8 mouse cellular contexts compared by ENCODE assay signal in genomic region chr6:99725971-99726561, GRCm38 (mm10). TPM values are rescaled to one million over a fixed set of nuclear protein-coding genes. Genes with fewer than 3 reads are reported as not detected.
DNase-seq lines count a peak whose midpoint lies in the region; ATAC-seq lines count a peak whose summit lies in the region.

TSS of gene Prok2 (minus strand) at chr6:99726392.

- H3K4me3 ChIP-seq in hindbrain, embryonic 14.5 days (replicated peaks; ENCODE audit: low read length), result peak within 1 kb of the TSS; percentile 45

- peaks cover 52% of the 10 kb centered on the region for H3K27me3 ChIP-seq in hindbrain, embryonic 14.5 days (ENCODE audit: control insufficient read depth, insufficient read depth, low read length)

- H3K27ac ChIP-seq in hindbrain, embryonic 14.5 days, result no peak within 1 kb of the TSS

- H3K9me3 ChIP-seq in hindbrain, embryonic 14.5 days (ENCODE audit: control insufficient read depth, low read length), result no peaks in the 10 kb centered on the region

- DNase-seq in cerebellum, postnatal 25 days, result peak; percentile 20 to 32
- DNase-seq in cerebellum, adult 9-11 months, result no peak
- peak; percentile 14 for DNase-seq in urinary bladder, postnatal 14 days (ENCODE audit: low spot score)
- no peak for DNase-seq in urinary bladder, postnatal 10 days (ENCODE audit: low spot score)
- DNase-seq in hindbrain, embryonic 14.5 days (ENCODE audit: low spot score), result no peak
- peak; percentile 5 for DNase-seq in yolk sac, embryonic 10.5 days (ENCODE audit: low spot score)
- no peak for DNase-seq in ovary, postnatal 10 days (ENCODE audit: low spot score)

- no peaks in the 10 kb centered on the region for H3K36me3 ChIP-seq in hindbrain, embryonic 14.5 days (replicated peaks; ENCODE audit: control insufficient read depth, insufficient read depth)

- peak within 1 kb of the TSS; percentile 52 for H3K9ac ChIP-seq in hindbrain, embryonic 14.5 days

- H3K4me1 ChIP-seq in hindbrain, embryonic 14.5 days (replicated peaks; ENCODE audit: control insufficient read depth, insufficient read depth, low read length), result peaks cover 11% of the 10 kb centered on the region; the same call in 1 of the 2 replicates

- H3K4me2 ChIP-seq in hindbrain, embryonic 14.5 days (replicated peaks), result peak within 1 kb of the TSS; percentile 89

- ATAC-seq in hindbrain, embryonic 14.5 days (ENCODE audit: low FRiP score), result no peak; the same call in 1 of the 2 replicates
- ATAC-seq in megakaryocyte progenitor cell, adult 5-6 weeks (replicated peaks; ENCODE audit: poor library complexity), result peak; percentile 24; the same call in 1 of the 2 replicates

- under 1% methylated on average over 55 of the region's 61 CpGs for WGBS in hindbrain, embryonic 14.5 days

RNA-seq across cellular contexts. Expression of gene Prok2, which starts in this region (rescaled TPM):
- 0.18 TPM in 1 of 2 replicates, not detected in the other for polyA plus RNA-seq in hindbrain, embryonic 14.5 days (2014; fragmentation: Nextera tagmentation; extraction: Ambion mirVana)
- 1.9 TPM in 1 of 2 replicates, not detected in the other for total RNA-seq in megakaryocyte progenitor cell, adult 5-6 weeks (2015)
- total RNA-seq in megakaryocyte progenitor cell, adult 5-6 weeks (2017), result not detected in 2 replicates

Comparison
In these comparisons a context has a peak if more than half of its experiments do, and no peak if none do; other contexts are left out.
1. DNase-seq: peak in cerebellum, postnatal 25 days (2 of 2), urinary bladder, postnatal 14 days (single experiment) and yolk sac, embryonic 10.5 days (single experiment); none in cerebellum, adult 9-11 months (single experiment), urinary bladder, postnatal 10 days (single experiment), hindbrain, embryonic 14.5 days (single experiment) and ovary, postnatal 10 days (single experiment).